12 mouse cellular contexts compared by ENCODE assay signal in the genomic region with DNA sequence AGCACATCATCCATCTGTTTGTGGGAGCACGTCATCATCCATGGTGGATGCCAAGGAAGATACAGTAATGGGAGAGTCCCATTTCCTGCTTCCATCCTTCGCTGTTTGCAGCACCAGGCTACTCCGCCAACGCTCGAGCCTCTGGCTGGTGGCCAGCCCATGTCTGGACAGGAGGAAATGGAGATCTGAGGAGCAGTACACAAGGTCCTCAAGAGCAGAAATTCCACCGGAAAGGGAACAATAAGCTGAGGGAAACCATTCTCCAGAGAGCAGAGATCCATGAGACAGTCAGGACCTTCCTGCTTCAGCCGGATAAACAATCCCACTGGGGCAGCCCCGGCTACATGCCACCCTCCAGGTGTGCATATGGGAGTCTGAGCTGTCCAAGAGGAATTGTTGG. TPM values are rescaled to one million over a fixed set of nuclear protein-coding genes. Genes with fewer than 3 reads are reported as not detected.
DNase-seq lines count a peak whose midpoint lies in the region; ATAC-seq and TF ChIP-seq lines count a peak whose summit lies in the region.
"Had no signal": no experiment of that assay in that cellular context is flagged by ENCODE, and none has a peak within 500 bp of the region (broad histone marks: within the 10 kb centered on the region; RNA-seq: fewer than 3 reads in every experiment).

No protein-coding gene starts in this region.

- H3K27ac ChIP-seq in lung, embryonic 14.5 days (ENCODE audit: low read depth) = no peak overlapping the region
- H3K27ac ChIP-seq: limb, embryonic 15.5 days had no signal

- 74% methylated on average over 8 of the region's 8 CpGs for WGBS in lung, embryonic 14.5 days

- peak; percentile 68 to 78 for DNase-seq in adrenal gland, adult (ENCODE audit: inconsistent age in 2 of 2, low spot score in 1 of 2)
- no peak for DNase-seq in adrenal gland, postnatal 4 days (ENCODE audit: low spot score in 2 of 2)
- DNase-seq in adrenal gland, postnatal 36 days = peak; percentile 68 to 78
- peak; percentile 74 for DNase-seq in heart, postnatal 4 days
- DNase-seq in lung, embryonic 14.5 days = peak; percentile 80
- DNase-seq in cerebellum, adult 9-10 months = no peak
- no peak for DNase-seq in thymus, postnatal 4 days
- DNase-seq in cerebellum, adult 8-10 months = no peak
- DNase-seq: cerebellum, postnatal 36 days; thymus, postnatal 14 days had no signal

- H3K4me3 ChIP-seq in lung, embryonic 14.5 days (ENCODE audit: low read depth, low read length) = no peak overlapping the region
- H3K4me3 ChIP-seq: erythroblast, embryonic 14.5 days; limb, embryonic 15.5 days had no signal

- H3K4me1 ChIP-seq in lung, embryonic 14.5 days (ENCODE audit: insufficient read depth) = no peaks in the 10 kb centered on the region
- H3K4me1 ChIP-seq: limb, embryonic 15.5 days had no signal

- TF ChIP-seq CTCF in lung, embryonic 14.5 days (IDR thresholded peaks at IDR 0.05; ENCODE audit: low read depth) = no peak

- no peak overlapping the region for H3K9ac ChIP-seq in lung, embryonic 14.5 days
- H3K9ac ChIP-seq: limb, embryonic 15.5 days had no signal

- H3K36me3 ChIP-seq in lung, embryonic 14.5 days (ENCODE audit: insufficient read depth) = no peaks in the 10 kb centered on the region
- H3K36me3 ChIP-seq: limb, embryonic 15.5 days had no signal

- H3K4me2 ChIP-seq in lung, embryonic 14.5 days = no peak overlapping the region
- H3K4me2 ChIP-seq: limb, embryonic 15.5 days had no signal

- ATAC-seq in lung, embryonic 14.5 days (ENCODE audit: insufficient read depth) = peak; percentile 62; the same call in 1 of the 2 replicates

- H3K9me3 ChIP-seq in lung, embryonic 14.5 days (ENCODE audit: low read depth, low read length) = no peaks in the 10 kb centered on the region
- H3K9me3 ChIP-seq: limb, embryonic 15.5 days had no signal

- no peaks in the 10 kb centered on the region for H3K27me3 ChIP-seq in lung, embryonic 14.5 days (ENCODE audit: insufficient read depth, low read length)
- H3K27me3 ChIP-seq: limb, embryonic 15.5 days had no signal

RNA-seq across cellular contexts. Expression of gene Serpine1, which starts 15.3 kb away (rescaled TPM):
- total RNA-seq in adrenal gland, postnatal 4 days (2021) = 1 to 10 TPM; 1.7 to 2.2 TPM
- total RNA-seq in adrenal gland, postnatal 36 days (2021) = 10 to 100 TPM in 1 of 2 experiments, 1 to 10 TPM in 1; 3.5 to 11.2 TPM
- total RNA-seq in heart, postnatal 4 days (2021) = 10 to 100 TPM; 13.4 to 14.0 TPM
- 0.47 and 0.86 TPM in 2 replicates for polyA plus RNA-seq in lung, embryonic 14.5 days (2014; fragmentation: Nextera tagmentation; extraction: Ambion mirVana)
- polyA plus RNA-seq: erythroblast, embryonic 14.5 days had no signal

RNA-seq across cellular contexts. Expression of gene Trim56, which starts 28.6 kb away (rescaled TPM):
- total RNA-seq in adrenal gland, postnatal 4 days (2021) = 10 to 100 TPM; 36.2 to 46.0 TPM
- total RNA-seq in adrenal gland, postnatal 36 days (2021) = 10 to 100 TPM; 40.9 to 44.8 TPM
- 10 to 100 TPM; 15.7 to 15.9 TPM for total RNA-seq in heart, postnatal 4 days (2021)
- polyA plus RNA-seq in lung, embryonic 14.5 days (2014; fragmentation: Nextera tagmentation; extraction: Ambion mirVana) = 11.5 and 11.8 TPM in 2 replicates

RNA-seq across cellular contexts. Expression of gene Ap1s1, which starts 41.5 kb away (rescaled TPM):
- total RNA-seq in adrenal gland, postnatal 4 days (2021) = 100 to 1,000 TPM; 121 to 124 TPM
- total RNA-seq in adrenal gland, postnatal 36 days (2021) = 10 to 100 TPM; 91.3 to 93.7 TPM
- 10 to 100 TPM; 70.9 to 82.3 TPM for total RNA-seq in heart, postnatal 4 days (2021)
- polyA plus RNA-seq in lung, embryonic 14.5 days (2014; fragmentation: Nextera tagmentation; extraction: Ambion mirVana) = 179 and 191 TPM in 2 replicates

Comparison
In these comparisons a context has a peak if more than half of its experiments do, and no peak if none do; other contexts are left out.
1. DNase-seq: peak in adrenal gland, adult (2 of 2), adrenal gland, postnatal 36 days (2 of 2), heart, postnatal 4 days (single experiment) and lung, embryonic 14.5 days (single experiment); none in adrenal gland, postnatal 4 days (0 of 2), cerebellum, adult 9-10 months (single experiment), thymus, postnatal 4 days (single experiment) and cerebellum, adult 8-10 months (single experiment).